Mouse (Mus musculus): ENCODE results near the gene Tgfa. TPM values are rescaled to one million over a fixed set of nuclear protein-coding genes. Genes with fewer than 3 reads are reported as not detected.

Tgfa gene
- total RNA-seq, 2 experiments from 2014 or later = 1.6 to 1.7 TPM

- DNase-seq (ENCODE audit: low spot score) = no peak
- intact Hi-C loops (cut with DNase I) = no loop called here
Measured at GRCm38 (mm10) chr6:86186106-86186955, 8.7 kb upstream of the Tgfa start.

GRCm38 (mm10) chr6:86188741-86189480 lies 6.1 kb upstream of the Tgfa start:
- no peak for DNase-seq (ENCODE audit: low spot score)
- intact Hi-C loops (cut with DNase I) = no loop called here

- intact Hi-C loops (cut with DNase I) = loop anchor here (5.0 kb wide), 1 partner anchor 172 kb away; no protein-coding TSS in a partner anchor
- DNase-seq (ENCODE audit: low spot score) = no peak
Measured at GRCm38 (mm10) chr6:86190622-86191021, 4.4 kb upstream of the Tgfa start.

- intact Hi-C loops (cut with DNase I) = loop anchor here (5.0 kb wide), 1 partner anchor 169 kb away; no protein-coding TSS in a partner anchor
- no peak for DNase-seq (ENCODE audit: low spot score)
Measured at GRCm38 (mm10) chr6:86192978-86193377, 2.0 kb upstream of the Tgfa start.

GRCm38 (mm10) chr6:86193879-86194278 lies 1.1 kb upstream of the Tgfa start:
- intact Hi-C loops (cut with DNase I) = loop anchor here (5.0 kb wide), 1 partner anchor 168 kb away; no protein-coding TSS in a partner anchor

GRCm38 (mm10) chr6:86196034-86196433 lies 1.0 kb downstream of the Tgfa start:
- intact Hi-C loops (cut with DNase I) = no loop called here
- no peak for DNase-seq (ENCODE audit: low spot score)

More at GRCm38 (mm10) chr6:86193879-86194278, 1.1 kb upstream of the Tgfa start:
- DNase-seq (ENCODE audit: low spot score) = no peak

GRCm38 (mm10) chr6:86197150-86197862 lies 2.3 kb downstream of the Tgfa start:
- intact Hi-C loops (cut with DNase I) = no loop called here
- DNase-seq (ENCODE audit: low spot score) = no peak

- no peak for DNase-seq (ENCODE audit: low spot score)
- intact Hi-C loops (cut with DNase I) = no loop called here
Measured at GRCm38 (mm10) chr6:86200934-86201333, 5.9 kb downstream of the Tgfa start.

GRCm38 (mm10) chr6:86203101-86203500 lies 8.1 kb downstream of the Tgfa start:
- intact Hi-C loops (cut with DNase I) = no loop called here
- DNase-seq (ENCODE audit: low spot score) = no peak

GRCm38 (mm10) chr6:86206014-86206413 lies 11.0 kb downstream of the Tgfa start:
- no peak for DNase-seq (ENCODE audit: low spot score)
- intact Hi-C loops (cut with DNase I) = no loop called here

- intact Hi-C loops (cut with DNase I) = no loop called here
- DNase-seq (ENCODE audit: low spot score) = no peak
Measured at GRCm38 (mm10) chr6:86206985-86207384, 12.0 kb downstream of the Tgfa start.

GRCm38 (mm10) chr6:86209133-86210016 lies 14.4 kb downstream of the Tgfa start:
- intact Hi-C loops (cut with DNase I) = no loop called here
- no peak for DNase-seq (ENCODE audit: low spot score)

GRCm38 (mm10) chr6:86210017-86210408 lies 15.0 kb downstream of the Tgfa start:
- intact Hi-C loops (cut with DNase I) = no loop called here
- no peak for DNase-seq (ENCODE audit: low spot score)

GRCm38 (mm10) chr6:86210619-86211018 lies 15.6 kb downstream of the Tgfa start:
- intact Hi-C loops (cut with DNase I) = no loop called here
- DNase-seq (ENCODE audit: low spot score) = no peak

- intact Hi-C loops (cut with DNase I) = no loop called here
- DNase-seq (ENCODE audit: low spot score) = no peak
Measured at GRCm38 (mm10) chr6:86211081-86211763, 16.2 kb downstream of the Tgfa start.

- intact Hi-C loops (cut with DNase I) = no loop called here
- no peak for DNase-seq (ENCODE audit: low spot score)
Measured at GRCm38 (mm10) chr6:86212871-86213640, 18.0 kb downstream of the Tgfa start.

- DNase-seq (ENCODE audit: low spot score) = no peak
- intact Hi-C loops (cut with DNase I) = no loop called here
Measured at GRCm38 (mm10) chr6:86218066-86218465, 23.0 kb downstream of the Tgfa start.

GRCm38 (mm10) chr6:86218739-86219138 lies 23.7 kb downstream of the Tgfa start:
- DNase-seq (ENCODE audit: low spot score) = no peak

More at GRCm38 (mm10) chr6:86218739-86219138, 23.7 kb downstream of the Tgfa start:
- intact Hi-C loops (cut with DNase I) = no loop called here
